Mouse (Mus musculus) granulocyte monocyte progenitor cell, adult 5-6 weeks (primary cell): Measurements from ENCODE around the gene Hsf3. TPM values are rescaled to one million over a fixed set of nuclear protein-coding genes. Genes with fewer than 3 reads are reported as not detected.
"Not testable (repeated sequence)": the region's sequence is repeated elsewhere in the genome, so short reads cannot be mapped to it uniquely, and the experiment has no call there.

Source experiments
- ATAC-seq: replicated peaks from 2 replicates; pipeline ENCODE4 v1.8.0; 2016; ENCODE audit warnings: mild to moderate bottlenecking, moderate TSS enrichment, inconsistent platforms; ENCODE audit not compliant: poor library complexity, severe bottlenecking
- total RNA-seq, 2 experiments: library from RNA; stranded (forward) in 1 of 2; stranded (reverse) in 1 of 2; fragments of 200-712, 200-1000 nt in 1 of 2; fragments of >200 nt in 1 of 2; fragmentation: Nextera tagmentation in 1 of 2; gene quantifications; 2 replicates each; pipeline ENCODE4 v1.2.3; 2014 to 2017

Hsf3 gene
- not detected in 2 replicates for total RNA-seq (2014; fragmentation: Nextera tagmentation)
- not detected in 2 replicates for total RNA-seq (2017)

DNA sequence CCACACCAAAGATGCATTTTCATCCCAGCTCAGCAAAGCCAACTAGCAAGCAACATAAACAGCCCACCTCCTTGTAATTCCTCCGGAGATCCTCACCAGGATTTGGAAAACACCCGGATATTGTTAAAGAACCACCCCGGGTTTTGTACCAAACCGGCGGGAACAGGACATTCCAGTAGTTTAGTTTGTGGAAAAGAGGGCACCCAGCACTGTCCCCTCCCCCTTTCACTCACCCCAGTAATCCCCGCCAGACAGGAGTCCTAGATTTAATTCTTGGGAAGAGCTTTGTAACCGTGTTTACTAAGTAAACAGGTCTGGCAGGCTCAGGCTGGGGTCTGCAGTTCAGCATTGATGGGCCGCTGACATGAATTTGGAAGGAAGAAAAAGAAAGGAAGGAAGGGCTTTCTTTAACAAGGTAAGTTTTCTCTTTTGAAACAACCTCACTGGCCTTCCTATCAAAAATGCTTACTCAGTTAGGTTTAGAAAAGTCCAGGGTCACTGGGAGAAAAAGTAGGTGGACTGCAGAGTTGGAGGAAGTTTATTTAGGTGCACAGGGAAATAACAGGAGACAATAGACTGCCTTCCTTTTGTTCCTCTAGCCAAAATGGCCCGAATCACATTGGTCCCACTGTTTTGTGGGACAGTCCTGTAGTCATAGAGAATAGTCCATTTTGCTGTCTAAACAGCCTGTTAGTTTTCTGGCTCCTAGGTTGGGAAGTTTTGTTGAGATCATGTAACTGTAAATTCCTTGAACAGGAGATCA lies at the start of gene Hsf3:
Gene Hsf3 (minus strand): TSS at position 94 of the 763 bp plus-strand sequence.
- no peak for ATAC-seq

DNA sequence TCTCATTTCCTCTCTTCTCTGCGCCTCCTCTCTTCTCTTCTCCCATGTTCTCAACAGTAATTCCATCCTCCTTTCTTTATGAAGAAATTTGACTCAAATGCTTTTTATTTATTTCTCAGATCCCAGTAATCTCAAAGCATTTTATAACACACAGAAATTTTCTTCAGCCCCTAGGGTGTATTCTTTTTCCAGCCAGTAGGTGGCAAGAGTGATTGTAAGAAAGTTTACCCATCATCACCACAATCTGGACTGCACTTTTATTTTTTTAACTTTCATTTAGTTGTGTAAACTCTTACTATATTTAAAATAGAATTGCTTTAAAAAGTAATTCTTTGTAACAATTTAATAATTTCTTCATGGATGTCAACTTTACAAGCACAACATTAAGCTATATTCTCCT lies 45.5 kb upstream of the Hsf3 start:
- no peak for ATAC-seq

DNA sequence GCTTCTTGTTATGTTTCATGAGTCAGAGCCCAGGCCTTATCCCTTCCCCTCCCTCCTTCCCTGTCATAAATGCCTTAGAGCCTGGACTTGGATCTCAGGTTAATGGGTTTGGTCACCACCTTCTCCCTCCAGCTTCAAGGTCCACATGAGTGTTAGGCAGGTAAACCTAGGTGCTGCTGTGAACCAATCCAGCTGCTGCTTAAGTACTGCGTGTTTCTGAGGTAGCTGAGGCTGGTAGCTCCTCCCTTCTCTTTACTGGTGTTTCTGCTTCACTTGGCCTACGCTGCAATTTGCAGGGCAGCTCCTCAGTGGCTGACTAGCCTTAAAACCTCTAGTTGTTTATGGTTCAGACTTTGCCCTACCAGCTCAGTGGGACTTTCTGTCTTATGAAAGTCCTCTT lies 945 bp downstream of the Hsf3 start, which contains the start of gene Heph:
Gene Heph (plus strand): TSS at position 211 of the 400 bp plus-strand sequence.
- ATAC-seq: no peak

DNA sequence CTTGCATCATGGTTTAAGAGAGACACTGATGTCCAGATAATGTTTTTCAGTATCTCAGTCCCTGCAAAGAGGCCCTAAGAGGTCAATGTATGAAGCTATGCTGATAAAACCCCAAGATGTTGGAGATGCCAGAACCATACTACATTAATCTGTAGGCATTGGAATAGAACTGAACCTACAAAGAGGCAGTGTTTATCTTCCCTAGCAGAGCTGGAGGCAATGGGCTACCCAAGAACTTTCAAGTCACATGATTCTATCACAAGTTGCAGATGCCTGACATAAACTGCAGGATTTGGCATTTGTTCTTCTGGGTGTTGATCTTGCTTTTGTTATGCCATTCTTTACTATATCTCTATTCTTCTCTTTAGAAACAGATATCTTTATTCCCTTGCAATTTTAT lies 36.7 kb downstream of the Hsf3 start:
- no peak for ATAC-seq

DNA sequence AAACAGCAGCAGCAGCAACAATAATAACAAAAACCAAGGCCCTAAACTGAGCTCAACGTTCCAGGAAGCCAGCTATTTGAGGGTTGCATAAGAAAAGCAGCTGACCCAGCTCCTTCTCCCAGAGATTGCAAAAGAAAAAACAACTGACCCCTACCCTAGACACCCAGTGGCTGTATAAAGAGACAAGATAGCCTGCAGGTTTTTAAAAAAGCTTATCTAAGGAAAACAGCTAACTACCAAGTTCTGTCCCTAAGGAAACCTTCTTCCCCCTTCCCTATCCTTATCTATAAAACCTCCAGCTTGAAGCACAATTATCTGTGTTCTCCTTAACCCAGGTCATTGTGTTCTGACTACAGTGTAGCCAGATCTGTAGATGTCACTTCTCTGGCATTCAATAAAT lies 38.4 kb downstream of the Hsf3 start:
- ATAC-seq: no peak

DNA sequence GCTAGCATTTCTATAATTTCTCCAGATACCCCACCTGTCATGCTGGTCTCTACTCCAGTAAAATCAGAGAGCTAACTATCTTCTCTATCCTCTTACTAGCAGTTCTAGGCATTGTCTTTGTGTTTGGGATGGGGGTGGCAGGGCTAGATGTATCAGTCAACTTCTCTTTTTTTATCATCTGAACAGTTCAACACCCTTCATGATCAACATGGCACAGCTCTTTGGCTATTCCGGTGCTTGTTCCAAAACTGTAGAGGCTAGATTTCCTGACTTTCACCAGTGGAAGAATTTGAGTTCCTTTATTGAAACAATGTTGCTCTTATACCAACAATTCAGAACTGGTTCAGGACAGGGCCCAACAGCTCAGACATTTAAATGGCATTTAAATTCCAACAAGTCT lies 39.1 kb downstream of the Hsf3 start:
- ATAC-seq: no peak

DNA sequence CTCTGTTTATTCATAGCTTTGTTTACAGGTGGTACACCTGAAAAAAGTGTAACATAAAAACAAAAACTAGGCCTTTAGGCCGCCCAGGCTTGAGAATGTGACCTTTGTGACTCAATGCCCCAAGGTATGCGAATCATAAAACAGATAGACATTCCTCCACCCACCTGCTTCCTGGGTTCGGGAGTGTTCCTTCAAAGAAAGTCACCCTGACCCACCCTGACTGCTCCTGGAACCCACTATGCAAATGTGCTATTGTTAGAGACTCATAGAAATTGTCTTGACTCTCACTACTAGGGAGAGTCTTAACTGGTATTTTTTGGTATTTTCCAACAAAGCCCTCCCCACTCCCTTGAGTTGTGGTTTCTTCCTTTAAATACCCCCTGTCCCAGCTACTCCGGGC lies 40.7 kb downstream of the Hsf3 start:
- not testable (repeated sequence) for ATAC-seq

DNA sequence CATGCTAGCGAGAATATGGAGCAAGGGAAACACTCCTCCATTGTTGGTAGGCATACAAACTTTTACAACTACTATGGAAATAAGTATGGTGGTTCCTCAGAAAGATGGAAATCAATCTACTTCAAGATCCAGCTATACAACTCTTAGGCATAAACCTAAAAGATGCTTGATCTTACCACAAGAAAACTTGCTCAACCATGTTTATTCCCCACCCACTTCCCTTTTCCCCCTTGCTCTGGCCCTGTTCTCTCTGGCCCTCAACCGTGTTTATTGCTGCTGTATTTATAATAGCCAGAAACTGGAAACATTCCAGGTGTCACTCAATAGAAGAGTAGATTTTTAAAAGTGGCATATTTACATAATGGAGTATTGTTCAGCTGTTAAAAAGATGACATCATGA lies 117.0 kb downstream of the Hsf3 start:
- peak; percentile 52 for ATAC-seq

DNA sequence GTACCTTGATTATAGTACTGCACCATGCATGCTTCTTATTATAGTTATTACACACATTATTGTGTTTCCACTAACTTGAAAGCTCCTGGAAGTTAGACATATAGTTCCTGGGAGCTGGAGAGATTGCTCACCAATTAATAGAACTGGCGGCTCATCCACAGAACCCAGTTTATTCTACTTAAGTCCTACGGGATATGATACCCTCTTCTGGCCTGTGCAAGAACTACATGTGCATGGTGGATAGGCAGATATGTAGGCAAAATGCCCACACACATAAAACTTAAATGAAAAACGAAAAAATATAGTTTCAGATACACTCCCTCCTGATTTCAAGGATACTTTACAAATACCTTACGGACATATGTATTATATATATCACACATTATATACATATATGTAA lies 126.3 kb downstream of the Hsf3 start:
- ATAC-seq: peak; percentile 66; the same call in 1 of the 2 replicates

DNA sequence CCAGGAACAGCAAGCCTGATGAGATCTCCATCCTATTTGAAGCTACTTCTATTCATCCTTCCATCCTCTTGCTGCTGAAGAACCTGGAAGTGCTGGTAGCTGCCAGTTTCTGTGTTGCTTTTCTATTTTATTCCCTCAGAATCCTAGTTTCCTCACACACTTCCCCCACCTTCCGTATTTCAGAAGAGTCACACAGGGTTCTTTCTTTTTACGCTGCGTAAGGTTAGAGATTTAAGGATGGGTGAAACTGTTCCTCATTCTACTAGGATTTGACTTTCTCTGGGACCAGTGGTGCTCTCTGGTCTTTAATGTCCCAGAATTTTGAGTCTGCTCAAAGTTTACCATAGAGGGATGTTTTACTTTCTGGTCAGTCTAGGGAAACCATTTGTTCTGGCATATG lies 162.8 kb downstream of the Hsf3 start, which contains the start of gene Vsig4:
Gene Vsig4 (minus strand): TSS at position 101 of the 400 bp plus-strand sequence.
- no peak for ATAC-seq

DNA sequence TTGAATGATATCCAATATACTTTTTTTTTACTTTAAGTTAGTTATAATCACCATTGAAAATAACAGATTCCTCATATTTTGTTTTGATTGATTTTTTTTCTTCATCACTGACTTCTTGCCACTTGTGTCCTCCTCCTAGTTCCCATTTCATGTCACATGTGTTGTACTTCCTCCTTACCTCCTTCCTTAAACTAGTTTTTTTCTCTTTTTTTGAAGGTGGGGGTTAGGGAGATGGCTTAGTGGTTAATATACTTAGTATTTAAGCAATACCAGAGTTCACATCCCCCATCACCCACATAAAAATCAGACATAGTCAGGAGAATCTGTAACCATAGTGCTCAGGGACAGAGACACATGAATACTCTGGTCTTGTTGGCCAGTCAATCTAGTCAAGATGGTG lies 199.6 kb downstream of the Hsf3 start:
- peak; percentile 69 for ATAC-seq

Other genes starting within 250 kb of the Hsf3 start
- not detected in 2 replicates for gene Vsig4, start 162.9 kb downstream of the Hsf3 start, total RNA-seq (2014; fragmentation: Nextera tagmentation)
- not detected in 2 replicates for gene Vsig4, start 162.9 kb downstream of the Hsf3 start, total RNA-seq (2017)
- gene Heph, start 935 bp downstream of the Hsf3 start, total RNA-seq (2014; fragmentation: Nextera tagmentation): not detected in 2 replicates
- gene Heph, start 935 bp downstream of the Hsf3 start, total RNA-seq (2017): 0.13 and 0.26 TPM in 2 replicates